In genomic region chr5:113796401-113797148, GRCm38 (mm10) we compare ENCODE assay signal across 8 mouse cellular contexts. TPM values are rescaled to one million over a fixed set of nuclear protein-coding genes. Genes with fewer than 3 reads are reported as not detected.
DNase-seq lines count a peak whose midpoint lies in the region; ATAC-seq lines count a peak whose summit lies in the region.

No protein-coding gene starts in this region.

- ATAC-seq in kidney, embryonic 14.5 days (ENCODE audit: low FRiP score, low TSS enrichment) = peak; percentile 18; the same call in 1 of the 2 replicates
- ATAC-seq in embryonic facial prominence, embryonic 12.5 days (ENCODE audit: insufficient number of reproducible peaks, insufficient read depth, low FRiP score, low TSS enrichment) = peak; percentile 26
- ATAC-seq in liver, embryonic 13.5 days (ENCODE audit: low read depth) = no peak
- ATAC-seq in frontal cortex, adult (ENCODE audit: low TSS enrichment) = no peak

- H3K36me3 ChIP-seq in kidney, embryonic 14.5 days (ENCODE audit: control insufficient read depth, insufficient read depth, low read length) = peaks cover 5% of the 10 kb centered on the region; the same call in 1 of the 2 replicates
- peaks cover 31% of the 10 kb centered on the region for H3K36me3 ChIP-seq in embryonic facial prominence, embryonic 12.5 days
- H3K36me3 ChIP-seq in liver, embryonic 13.5 days = no peaks in the 10 kb centered on the region

- 6% methylated on average over 13 of the region's 13 CpGs for WGBS in kidney, embryonic 14.5 days
- WGBS in embryonic facial prominence, embryonic 12.5 days = 2% methylated on average over 13 of the region's 13 CpGs
- WGBS in liver, embryonic 13.5 days (ENCODE audit: insufficient replicate concordance) = 6% methylated on average over 13 of the region's 13 CpGs

- no peak for DNase-seq in kidney, adult 11 months
- DNase-seq in ZHBTc4 (ENCODE audit: low read depth, low spot score) = peak; percentile 47
- no peak for DNase-seq in liver, embryonic 13.5 days
- no peak for DNase-seq in spleen, postnatal 4 days (ENCODE audit: low spot score in 2 of 2)
- DNase-seq in spleen, adult 12 weeks (ENCODE audit: low spot score) = no peak

- no peak overlapping the region; the same call in 1 of the 2 replicates for H3K9ac ChIP-seq in kidney, embryonic 14.5 days (ENCODE audit: low read depth, low read length)
- peak overlapping the region; percentile 34; the same call in 1 of the 2 replicates for H3K9ac ChIP-seq in embryonic facial prominence, embryonic 12.5 days
- no peak overlapping the region for H3K9ac ChIP-seq in liver, embryonic 13.5 days

- no peaks in the 10 kb centered on the region for H3K27me3 ChIP-seq in kidney, embryonic 14.5 days (ENCODE audit: control insufficient read depth, insufficient read depth, low read length)
- no peaks in the 10 kb centered on the region for H3K27me3 ChIP-seq in embryonic facial prominence, embryonic 12.5 days
- peaks cover 19% of the 10 kb centered on the region; the same call in 1 of the 2 replicates for H3K27me3 ChIP-seq in liver, embryonic 13.5 days

- H3K27ac ChIP-seq in kidney, embryonic 14.5 days (ENCODE audit: low read depth, low read length) = peak overlapping the region; percentile 63; the same call in 1 of the 2 replicates
- peak overlapping the region; percentile 92 for H3K27ac ChIP-seq in embryonic facial prominence, embryonic 12.5 days
- H3K27ac ChIP-seq in liver, embryonic 13.5 days = peak overlapping the region; percentile 26

- H3K4me3 ChIP-seq in kidney, embryonic 14.5 days (ENCODE audit: low read length) = peak overlapping the region; percentile 12; the same call in 1 of the 2 replicates
- H3K4me3 ChIP-seq in embryonic facial prominence, embryonic 12.5 days = peak overlapping the region; percentile 59
- no peak overlapping the region for H3K4me3 ChIP-seq in liver, embryonic 13.5 days (replicated peaks)

- no peaks in the 10 kb centered on the region for H3K9me3 ChIP-seq in kidney, embryonic 14.5 days (ENCODE audit: control insufficient read depth, low read length)
- H3K9me3 ChIP-seq in embryonic facial prominence, embryonic 12.5 days = no peaks in the 10 kb centered on the region
- H3K9me3 ChIP-seq in liver, embryonic 13.5 days (replicated peaks) = no peaks in the 10 kb centered on the region

- H3K4me2 ChIP-seq in kidney, embryonic 14.5 days (replicated peaks; ENCODE audit: low read depth, low read length) = peak overlapping the region; percentile 24
- H3K4me2 ChIP-seq in embryonic facial prominence, embryonic 12.5 days (replicated peaks) = peak overlapping the region; percentile 75
- H3K4me2 ChIP-seq in liver, embryonic 13.5 days = peak overlapping the region; percentile 34; the same call in 1 of the 2 replicates

- peaks cover 27% of the 10 kb centered on the region for H3K4me1 ChIP-seq in kidney, embryonic 14.5 days (ENCODE audit: control insufficient read depth, insufficient read depth, low read length)
- H3K4me1 ChIP-seq in embryonic facial prominence, embryonic 12.5 days = peaks cover 52% of the 10 kb centered on the region
- peaks cover 23% of the 10 kb centered on the region for H3K4me1 ChIP-seq in liver, embryonic 13.5 days (replicated peaks)

RNA-seq across cellular contexts. Expression of gene Tmem119, which starts 3.7 kb away (rescaled TPM):
- 17.6 and 24.8 TPM in 2 replicates for polyA plus RNA-seq in kidney, embryonic 14.5 days (2014; fragmentation: Nextera tagmentation; extraction: Ambion mirVana)
- polyA plus RNA-seq in embryonic facial prominence, embryonic 12.5 days (2016; fragmentation: Nextera tagmentation; extraction: Ambion mirVana) = 116 and 118 TPM in 2 replicates
- 3.8 TPM in 2 replicates for polyA plus RNA-seq in liver, embryonic 13.5 days (2015; fragmentation: Nextera tagmentation; extraction: Ambion mirVana)

RNA-seq across cellular contexts. Expression of gene Iscu, which starts 24.0 kb away (rescaled TPM):
- 106 and 129 TPM in 2 replicates for polyA plus RNA-seq in kidney, embryonic 14.5 days (2014; fragmentation: Nextera tagmentation; extraction: Ambion mirVana)
- 109 and 111 TPM in 2 replicates for polyA plus RNA-seq in embryonic facial prominence, embryonic 12.5 days (2016; fragmentation: Nextera tagmentation; extraction: Ambion mirVana)
- polyA plus RNA-seq in liver, embryonic 13.5 days (2015; fragmentation: Nextera tagmentation; extraction: Ambion mirVana) = 104 and 106 TPM in 2 replicates

RNA-seq across cellular contexts. Expression of gene Sart3, which starts 24.3 kb away (rescaled TPM):
- 30.0 and 53.0 TPM in 2 replicates for polyA plus RNA-seq in kidney, embryonic 14.5 days (2014; fragmentation: Nextera tagmentation; extraction: Ambion mirVana)
- polyA plus RNA-seq in embryonic facial prominence, embryonic 12.5 days (2016; fragmentation: Nextera tagmentation; extraction: Ambion mirVana) = 87.8 and 88.3 TPM in 2 replicates
- polyA plus RNA-seq in liver, embryonic 13.5 days (2015; fragmentation: Nextera tagmentation; extraction: Ambion mirVana) = 21.2 and 24.2 TPM in 2 replicates

RNA-seq across cellular contexts. Expression of gene Selplg, which starts 35.9 kb away (rescaled TPM):
- 1.2 and 1.4 TPM in 2 replicates for polyA plus RNA-seq in kidney, embryonic 14.5 days (2014; fragmentation: Nextera tagmentation; extraction: Ambion mirVana)
- polyA plus RNA-seq in embryonic facial prominence, embryonic 12.5 days (2016; fragmentation: Nextera tagmentation; extraction: Ambion mirVana) = 1.5 and 1.9 TPM in 2 replicates
- polyA plus RNA-seq in liver, embryonic 13.5 days (2015; fragmentation: Nextera tagmentation; extraction: Ambion mirVana) = 10.1 and 11.6 TPM in 2 replicates

Comparison
In these comparisons a context has a peak if more than half of its experiments do, and no peak if none do; other contexts are left out.
1. ATAC-seq: peak in kidney, embryonic 14.5 days (single experiment) and embryonic facial prominence, embryonic 12.5 days (single experiment); none in liver, embryonic 13.5 days (single experiment) and frontal cortex, adult (single experiment).
2. H3K27ac ChIP-seq: peak in every context shown above with its lines; median percentile 92 in embryonic facial prominence, embryonic 12.5 days; 63 in kidney, embryonic 14.5 days; 26 in liver, embryonic 13.5 days.
3. H3K4me2 ChIP-seq: peak in every context shown above with its lines; median percentile 75 in embryonic facial prominence, embryonic 12.5 days; 34 in liver, embryonic 13.5 days; 24 in kidney, embryonic 14.5 days.